Mouse (Mus musculus): ENCODE results near the gene Wipi1. TPM values are rescaled to one million over a fixed set of nuclear protein-coding genes. Genes with fewer than 3 reads are reported as not detected.

Gene Wipi1
- total RNA-seq, 1 experiment = 6.6 TPM

GRCm38 (mm10) chr11:109590012-109590411 is 21.8 kb downstream of the Wipi1 start:
- Histone ChIP-seq H3K9ac (ENCODE audit: insufficient read depth, low read depth, low read length, poor library complexity, severe bottlenecking) (no peak overlapping the region), H3K9me3 (ENCODE audit: control insufficient read depth, insufficient read depth, low read depth, low read length) (no peaks in the 10 kb centered on the region), H3K27ac (ENCODE audit: insufficient read depth, low read depth, low read length, poor library complexity, severe bottlenecking) (no peak overlapping the region), H3K4me3 (ENCODE audit: insufficient read depth in 1 of 2, low read depth in 1 of 2, low read length in 2 of 2, poor library complexity in 1 of 2, severe bottlenecking in 1 of 2) (no peak overlapping the region), H3K4me1 (ENCODE audit: control insufficient read depth in 2 of 2, insufficient read depth in 2 of 2, low read length in 2 of 2, poor library complexity in 1 of 2) (no peaks in the 10 kb centered on the region), H3K36me3 (ENCODE audit: control insufficient read depth, insufficient read depth, low read length, poor library complexity, severe bottlenecking) (no peaks in the 10 kb centered on the region)
- TF ChIP-seq CHD2 (IDR thresholded peaks at IDR 0.05; ENCODE audit: low read depth, low read length) (no peak), MAFK (IDR thresholded peaks at IDR 0.05; ENCODE audit: insufficient read depth, low read depth, low read length) (no peak), ZNF384 (IDR thresholded peaks at IDR 0.05; ENCODE audit: low read depth, low read length) (no peak), ZC3H11A (IDR thresholded peaks at IDR 0.05; ENCODE audit: borderline replicate concordance, low read depth, low read length) (no peak), HCFC1 (IDR thresholded peaks at IDR 0.05; ENCODE audit: borderline replicate concordance, insufficient read depth, low read length) (no peak)
- in situ Hi-C loops (cut with MboI; ENCODE audit: low sequenced_read_pairs in 2 of 2, unreplicated experiment in 2 of 2) = loop anchor here in 1 of 2 experiments (25.0 kb wide), 1 partner anchor 353 kb away; no protein-coding TSS in a partner anchor
- no peak for DNase-seq (ENCODE audit: low read depth, low spot score)

DNA sequence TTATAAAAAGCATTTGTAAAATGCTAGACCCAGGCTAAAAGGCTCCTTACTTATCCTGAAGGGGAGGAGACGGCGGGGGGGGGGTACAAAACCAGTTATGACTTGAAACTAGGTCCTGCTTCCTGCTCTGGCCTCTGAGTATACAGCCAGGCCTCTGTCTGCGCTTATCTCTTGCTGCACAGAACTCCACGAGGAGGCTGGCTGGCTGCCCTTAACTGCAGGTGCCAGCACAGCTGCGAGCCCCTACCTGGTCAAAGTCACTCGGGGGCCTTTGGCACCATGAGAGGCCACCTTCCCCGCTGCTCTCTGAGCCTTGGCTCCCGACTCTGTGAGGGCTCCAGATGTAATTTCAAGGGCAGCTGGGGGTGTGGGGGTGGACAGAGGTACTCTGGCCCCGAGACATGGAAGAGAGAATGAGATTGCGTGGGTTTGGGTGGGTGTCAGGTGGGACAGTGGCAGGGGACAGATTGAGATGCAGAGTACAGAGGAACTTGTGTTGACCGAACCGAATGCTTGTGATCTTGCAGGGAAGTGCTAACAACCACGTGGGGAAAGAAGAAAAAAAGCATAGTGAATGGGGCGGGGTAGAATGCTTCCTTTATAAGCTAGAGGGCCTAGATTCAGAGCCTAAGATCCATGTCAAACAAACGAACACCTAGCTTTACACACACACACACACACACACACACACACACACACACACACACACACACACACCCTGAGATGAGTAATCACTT is 24.0 kb downstream of the Wipi1 start:
- no peak for DNase-seq (ENCODE audit: low read depth, low spot score)
- H3K9ac ChIP-seq (ENCODE audit: insufficient read depth, low read depth, low read length, poor library complexity, severe bottlenecking) = no peak overlapping the region; the same call in 1 of the 2 replicates

GRCm38 (mm10) chr11:109587019-109587418 is 24.7 kb downstream of the Wipi1 start:
- Histone ChIP-seq H3K9me3 (ENCODE audit: control insufficient read depth, insufficient read depth, low read depth, low read length) (no peaks in the 10 kb centered on the region), H3K36me3 (ENCODE audit: control insufficient read depth, insufficient read depth, low read length, poor library complexity, severe bottlenecking) (no peaks in the 10 kb centered on the region), H3K27ac (ENCODE audit: insufficient read depth, low read depth, low read length, poor library complexity, severe bottlenecking) (no peak overlapping the region), H3K9ac (ENCODE audit: insufficient read depth, low read depth, low read length, poor library complexity, severe bottlenecking) (no peak overlapping the region), H3K4me3 (ENCODE audit: insufficient read depth in 1 of 2, low read depth in 1 of 2, low read length in 2 of 2, poor library complexity in 1 of 2, severe bottlenecking in 1 of 2) (no peak overlapping the region), H3K4me1 (ENCODE audit: control insufficient read depth in 2 of 2, insufficient read depth in 2 of 2, low read length in 2 of 2, poor library complexity in 1 of 2) (no peaks in the 10 kb centered on the region)
- no peak for DNase-seq (ENCODE audit: low read depth, low spot score)
- in situ Hi-C loops (cut with MboI; ENCODE audit: low sequenced_read_pairs in 2 of 2, unreplicated experiment in 2 of 2) = loop anchor here in 1 of 2 experiments (5.0 to 25.0 kb wide), 2 partner anchors 145 to 350 kb away; no protein-coding TSS in a partner anchor
- TF ChIP-seq CHD2 (IDR thresholded peaks at IDR 0.05; ENCODE audit: low read depth, low read length) = no peak
- no peak for TF ChIP-seq ZC3H11A (IDR thresholded peaks at IDR 0.05; ENCODE audit: borderline replicate concordance, low read depth, low read length)
- TF ChIP-seq HCFC1 (IDR thresholded peaks at IDR 0.05; ENCODE audit: borderline replicate concordance, insufficient read depth, low read length) = no peak
- TF ChIP-seq MAFK (IDR thresholded peaks at IDR 0.05; ENCODE audit: insufficient read depth, low read depth, low read length) = no peak
- TF ChIP-seq ZNF384 (IDR thresholded peaks at IDR 0.05; ENCODE audit: low read depth, low read length) = no peak

More for the DNA sequence above, 24.0 kb downstream of the Wipi1 start:
- in situ Hi-C loops (cut with MboI; ENCODE audit: low sequenced_read_pairs in 2 of 2, unreplicated experiment in 2 of 2) = loop anchor here in 1 of 2 experiments (5.0 to 25.0 kb wide), 2 partner anchors 146 to 351 kb away; no protein-coding TSS in a partner anchor
- H3K4me3 ChIP-seq (ENCODE audit: insufficient read depth in 1 of 2, low read depth in 1 of 2, low read length in 2 of 2, poor library complexity in 1 of 2, severe bottlenecking in 1 of 2) = no peak overlapping the region
- H3K36me3 ChIP-seq (ENCODE audit: control insufficient read depth, insufficient read depth, low read length, poor library complexity, severe bottlenecking) = no peaks in the 10 kb centered on the region
- no peaks in the 10 kb centered on the region for H3K9me3 ChIP-seq (ENCODE audit: control insufficient read depth, insufficient read depth, low read depth, low read length)
- H3K27ac ChIP-seq (ENCODE audit: insufficient read depth, low read depth, low read length, poor library complexity, severe bottlenecking) = no peak overlapping the region
- TF ChIP-seq HCFC1 (IDR thresholded peaks at IDR 0.05; ENCODE audit: borderline replicate concordance, insufficient read depth, low read length) = no peak
- no peak for TF ChIP-seq ZNF384 (IDR thresholded peaks at IDR 0.05; ENCODE audit: low read depth, low read length)
- TF ChIP-seq ZC3H11A (IDR thresholded peaks at IDR 0.05; ENCODE audit: borderline replicate concordance, low read depth, low read length) = no peak
- no peak for TF ChIP-seq MAFK (IDR thresholded peaks at IDR 0.05; ENCODE audit: insufficient read depth, low read depth, low read length)
- TF ChIP-seq CHD2 (IDR thresholded peaks at IDR 0.05; ENCODE audit: low read depth, low read length) = no peak
- H3K4me1 ChIP-seq (ENCODE audit: control insufficient read depth in 2 of 2, insufficient read depth in 2 of 2, low read length in 2 of 2, poor library complexity in 1 of 2) = no peaks in the 10 kb centered on the region

DNA sequence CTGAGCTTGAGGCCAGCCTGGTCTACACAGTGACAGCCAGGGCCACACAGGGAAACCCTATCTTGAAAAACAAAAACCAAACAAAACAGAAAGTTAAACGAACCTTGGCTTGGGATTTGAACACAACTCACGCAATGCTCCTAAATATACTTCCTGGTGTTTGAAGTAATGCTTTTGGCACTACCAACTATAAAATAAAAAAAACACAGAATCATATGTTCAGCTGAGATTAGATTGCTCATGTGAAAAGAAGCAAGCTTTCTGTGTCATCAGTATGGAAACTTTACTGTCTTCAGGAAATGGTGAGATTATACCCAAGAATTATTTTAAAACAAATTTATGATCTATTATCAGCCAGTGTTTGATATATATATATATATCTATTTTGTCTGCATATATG is 25.3 kb downstream of the Wipi1 start:
- TF ChIP-seq ZC3H11A (IDR thresholded peaks at IDR 0.05; ENCODE audit: borderline replicate concordance, low read depth, low read length) = no peak
- no peak for TF ChIP-seq ZNF384 (IDR thresholded peaks at IDR 0.05; ENCODE audit: low read depth, low read length)
- TF ChIP-seq CHD2 (IDR thresholded peaks at IDR 0.05; ENCODE audit: low read depth, low read length) = no peak
- no peak for TF ChIP-seq HCFC1 (IDR thresholded peaks at IDR 0.05; ENCODE audit: borderline replicate concordance, insufficient read depth, low read length)
- no peak for TF ChIP-seq MAFK (IDR thresholded peaks at IDR 0.05; ENCODE audit: insufficient read depth, low read depth, low read length)
- DNase-seq (ENCODE audit: low read depth, low spot score) = no peak
- H3K36me3 ChIP-seq (ENCODE audit: control insufficient read depth, insufficient read depth, low read length, poor library complexity, severe bottlenecking) = no peaks in the 10 kb centered on the region
- H3K9ac ChIP-seq (ENCODE audit: insufficient read depth, low read depth, low read length, poor library complexity, severe bottlenecking) = no peak overlapping the region
- in situ Hi-C loops (cut with MboI; ENCODE audit: low sequenced_read_pairs in 2 of 2, unreplicated experiment in 2 of 2) = loop anchor here in 1 of 2 experiments (5.0 to 25.0 kb wide), 2 partner anchors 144 to 349 kb away; no protein-coding TSS in a partner anchor
- H3K4me3 ChIP-seq (ENCODE audit: insufficient read depth in 1 of 2, low read depth in 1 of 2, low read length in 2 of 2, poor library complexity in 1 of 2, severe bottlenecking in 1 of 2) = no peak overlapping the region
- no peak overlapping the region for H3K27ac ChIP-seq (ENCODE audit: insufficient read depth, low read depth, low read length, poor library complexity, severe bottlenecking)
- H3K4me1 ChIP-seq (ENCODE audit: control insufficient read depth in 2 of 2, insufficient read depth in 2 of 2, low read length in 2 of 2, poor library complexity in 1 of 2) = no peaks in the 10 kb centered on the region
- H3K9me3 ChIP-seq (ENCODE audit: control insufficient read depth, insufficient read depth, low read depth, low read length) = no peaks in the 10 kb centered on the region
